Mouse (Mus musculus) MEL (cell line): Measurements from ENCODE around the gene Rfx4. TPM values are rescaled to one million over a fixed set of nuclear protein-coding genes. Genes with fewer than 3 reads are reported as not detected.

Source experiments
- DNase-seq: peaks from one replicate; pipeline ENCODE4 v3.0.0; 2011; ENCODE audit warnings: low read depth, low spot score
- H3K27ac ChIP-seq: 2 replicates; pipeline ENCODE4 v1.5.1; 2012; ENCODE audit warnings: low read depth, mild to moderate bottlenecking, control low read depth, low read length, moderate library complexity; ENCODE audit not compliant: control insufficient read depth
- H3K27me3 ChIP-seq, 2 experiments: fragments of 150-350 bp in 1 of 2; sonication (generic) in 1 of 2; 2 replicates each; pipeline ENCODE4 v1.6.1; 2012; ENCODE audit warnings: low read length in 2 of 2, mild to moderate bottlenecking in 2 of 2, improper control_type of control experiment in 1 of 2, moderate library complexity in 1 of 2; ENCODE audit not compliant: insufficient read depth in 2 of 2, control insufficient read depth in 1 of 2
- H3K36me3 ChIP-seq, 2 experiments: 2 replicates each; pipeline ENCODE4 v1.6.1; 2012 to 2014; ENCODE audit warnings: low read length in 2 of 2, improper control_type of control experiment in 1 of 2, inconsistent platforms in 1 of 2, mild to moderate bottlenecking in 1 of 2; ENCODE audit not compliant: insufficient read depth in 2 of 2, control insufficient read depth in 1 of 2
- H3K4me1 ChIP-seq, 2 experiments: fragments of 150-350 bp in 1 of 2; sonication (generic) in 1 of 2; 2 replicates each; pipeline ENCODE4 v1.6.1; 2012; ENCODE audit warnings: low read length in 2 of 2, improper control_type of control experiment in 1 of 2, mild to moderate bottlenecking in 1 of 2; ENCODE audit not compliant: insufficient read depth in 2 of 2, control insufficient read depth in 1 of 2
- H3K4me3 ChIP-seq, 2 experiments: fragments of 150-350 bp in 1 of 2; sonication (generic) in 1 of 2; 2 replicates each; pipeline ENCODE4 v1.5.1; 2012; ENCODE audit warnings: low read depth in 2 of 2, low read length in 2 of 2, mild to moderate bottlenecking in 2 of 2, moderate library complexity in 2 of 2, control low read depth in 1 of 2, improper control_type of control experiment in 1 of 2; ENCODE audit not compliant: control insufficient read depth in 1 of 2, insufficient read depth in 1 of 2
- H3K79me2 ChIP-seq: 2 replicates; pipeline ENCODE4 v1.6.1; 2012; ENCODE audit warnings: mild to moderate bottlenecking, low read length, moderate library complexity; ENCODE audit not compliant: control insufficient read depth, poor library complexity, insufficient read depth
- H3K9ac ChIP-seq: 2 replicates; pipeline ENCODE4 v1.6.1; 2012; ENCODE audit warnings: low read depth, mild to moderate bottlenecking, control low read depth, low read length, moderate library complexity; ENCODE audit not compliant: control insufficient read depth, poor library complexity, severe bottlenecking
- H3K9me3 ChIP-seq: fragments of 150-350 bp; sonication (generic); replicated peaks from 2 replicates; pipeline ENCODE4 v1.6.1; 2012; ENCODE audit warnings: mild to moderate bottlenecking, low read length, improper control_type of control experiment, moderate library complexity; ENCODE audit not compliant: insufficient read depth
- BHLHE40 ChIP-seq: IDR thresholded peaks from 2 replicates; pipeline ENCODE4 v1.6.1; 2012; ENCODE audit warnings: low read depth, mild to moderate bottlenecking, inconsistent platforms, low read length, improper control_type of control experiment, borderline replicate concordance
- CHD1 ChIP-seq: IDR thresholded peaks from 2 replicates; pipeline ENCODE4 v1.6.1; 2012; ENCODE audit warnings: low read depth, mild to moderate bottlenecking, inconsistent platforms, low read length, improper control_type of control experiment
- CTCF ChIP-seq, 3 experiments: IDR thresholded peaks in 2 of 3; conservative IDR thresholded peaks in 1 of 3; 2 replicates each; pipeline ENCODE4 v1.5.1; 2011 to 2012; ENCODE audit warnings: low read length in 3 of 3, low read depth in 2 of 3, mild to moderate bottlenecking in 2 of 3, improper control_type of control experiment in 1 of 3, inconsistent platforms in 1 of 3, mixed read lengths in 1 of 3, moderate library complexity in 1 of 3; ENCODE audit not compliant: control insufficient read depth in 1 of 3, insufficient read depth in 1 of 3, poor library complexity in 1 of 3, severe bottlenecking in 1 of 3
- EP300 ChIP-seq, 2 experiments: IDR thresholded peaks; 2 replicates each; pipeline ENCODE4 v1.6.1; 2011; ENCODE audit warnings: improper control_type of control experiment in 2 of 2, low read length in 2 of 2, low read depth in 1 of 2, mild to moderate bottlenecking in 1 of 2
- ETS1 ChIP-seq: IDR thresholded peaks from 2 replicates; pipeline ENCODE4 v1.6.1; 2012; ENCODE audit warnings: low read depth, mild to moderate bottlenecking, inconsistent platforms, low read length, improper control_type of control experiment, moderate library complexity
- GATA1 ChIP-seq: IDR thresholded peaks from 2 replicates; pipeline ENCODE4 v1.6.1; 2011; ENCODE audit warnings: low read depth, low read length, improper control_type of control experiment
- HCFC1 ChIP-seq: IDR thresholded peaks from 2 replicates; pipeline ENCODE4 v1.6.1; 2012; ENCODE audit warnings: low read depth, mild to moderate bottlenecking, inconsistent platforms, low read length, improper control_type of control experiment, moderate library complexity
- JUND ChIP-seq: IDR thresholded peaks from 2 replicates; pipeline ENCODE4 v1.6.1; 2011; ENCODE audit warnings: low read depth, mild to moderate bottlenecking, improper control_type of control experiment, low read length
- KAT2A ChIP-seq: conservative IDR thresholded peaks from 2 replicates; pipeline ENCODE4 v1.6.1; 2012; ENCODE audit warnings: low read depth, low read length, improper control_type of control experiment, inconsistent platforms
- MAFK ChIP-seq: IDR thresholded peaks from 2 replicates; pipeline ENCODE4 v1.6.1; 2011; ENCODE audit warnings: low read depth, mild to moderate bottlenecking, low read length, improper control_type of control experiment, borderline replicate concordance
- MAX ChIP-seq: IDR thresholded peaks from 2 replicates; pipeline ENCODE4 v1.6.1; 2011; ENCODE audit warnings: low read length, improper control_type of control experiment
- MAZ ChIP-seq: IDR thresholded peaks from 2 replicates; pipeline ENCODE4 v1.6.1; 2012; ENCODE audit warnings: low read depth, mild to moderate bottlenecking, inconsistent platforms, low read length, improper control_type of control experiment
- MEF2A ChIP-seq: IDR thresholded peaks from 2 replicates; pipeline ENCODE4 v1.6.1; 2014; ENCODE audit warnings: low read depth, mild to moderate bottlenecking, inconsistent platforms, low read length, improper control_type of control experiment; ENCODE audit not compliant: poor library complexity, insufficient replicate concordance, severe bottlenecking; ENCODE audit errors: extremely low read depth
- MYC ChIP-seq: IDR thresholded peaks from 2 replicates; pipeline ENCODE4 v1.6.1; 2011; ENCODE audit warnings: low read depth, mild to moderate bottlenecking, low read length, improper control_type of control experiment, moderate library complexity
- POLR2A ChIP-seq, 2 experiments: IDR thresholded peaks; 2 replicates each; pipeline ENCODE4 v1.6.1; 2011 to 2012; ENCODE audit warnings: low read length in 2 of 2, mild to moderate bottlenecking in 2 of 2, control low read depth in 1 of 2, improper control_type of control experiment in 1 of 2, low read depth in 1 of 2, moderate library complexity in 1 of 2; ENCODE audit not compliant: control insufficient read depth in 1 of 2, insufficient read depth in 1 of 2, poor library complexity in 1 of 2
- RAD21 ChIP-seq: IDR thresholded peaks from 2 replicates; pipeline ENCODE4 v1.6.1; 2011; ENCODE audit warnings: mild to moderate bottlenecking, low read depth, low read length, improper control_type of control experiment
- RCOR1 ChIP-seq: IDR thresholded peaks from 2 replicates; pipeline ENCODE4 v1.6.1; 2012; ENCODE audit warnings: low read depth, mild to moderate bottlenecking, inconsistent platforms, low read length, improper control_type of control experiment
- SIN3A ChIP-seq: IDR thresholded peaks from 2 replicates; pipeline ENCODE4 v1.6.1; 2012; ENCODE audit warnings: low read length, improper control_type of control experiment, inconsistent platforms
- TBP ChIP-seq: IDR thresholded peaks from 2 replicates; pipeline ENCODE4 v1.8.0; 2011; ENCODE audit warnings: low read depth, low read length, improper control_type of control experiment
- TCF12 ChIP-seq: IDR thresholded peaks from 2 replicates; pipeline ENCODE4 v1.6.1; 2014; ENCODE audit warnings: low read depth, mild to moderate bottlenecking, inconsistent platforms, low read length, improper control_type of control experiment, moderate library complexity
- UBTF ChIP-seq: IDR thresholded peaks from 2 replicates; pipeline ENCODE4 v1.6.1; 2012; ENCODE audit warnings: low read depth, mild to moderate bottlenecking, inconsistent platforms, low read length, improper control_type of control experiment, moderate library complexity, borderline replicate concordance; ENCODE audit not compliant: insufficient read depth
- ZC3H11A ChIP-seq: IDR thresholded peaks from 2 replicates; pipeline ENCODE4 v1.6.1; 2012; ENCODE audit warnings: low read depth, mild to moderate bottlenecking, inconsistent platforms, low read length, improper control_type of control experiment
- ZKSCAN1 ChIP-seq: IDR thresholded peaks from 2 replicates; pipeline ENCODE4 v1.6.1; 2012; ENCODE audit warnings: low read depth, mild to moderate bottlenecking, inconsistent platforms, low read length, improper control_type of control experiment, moderate library complexity
- ZMIZ1 ChIP-seq: IDR thresholded peaks from 2 replicates; pipeline ENCODE4 v1.6.1; 2012; ENCODE audit warnings: low read depth, mild to moderate bottlenecking, inconsistent platforms, low read length, improper control_type of control experiment, moderate library complexity
- polyA plus RNA-seq, 2 experiments: library from polyadenylated mRNA; stranded (reverse) in 1 of 2; unstranded in 1 of 2; fragments of >175 nt in 1 of 2; fragments of >200 nt in 1 of 2; gene quantifications; 2 replicates each; pipeline versions ENCODE4 v1.2.1 to v1.2.4; 2012; ENCODE audit warnings: low replicate concordance in 2 of 2, low read depth in 1 of 2; ENCODE audit not compliant: insufficient read length in 2 of 2, insufficient read depth in 1 of 2, missing spikeins in 1 of 2
- total RNA-seq: library from RNA; depleted of rRNA; stranded (reverse); fragments of 300-350 nt; gene quantifications from 2 replicates; pipeline ENCODE4 v1.2.3, GENCODE M21; 2012

The Rfx4 gene
- total and polyA plus RNA-seq, 3 experiments: not detected

- TF ChIP-seq ETS1 (no peak), ZMIZ1 (no peak), CTCF (IDR thresholded peaks at IDR 0.05 in 2 of 3, conservative IDR thresholded peaks at IDR 0.05 in 1 of 3; ENCODE audit: control insufficient read depth in 1 of 3, insufficient read depth in 1 of 3, low read depth in 2 of 3, low read length in 3 of 3, poor library complexity in 1 of 3, severe bottlenecking in 1 of 3) (no peak), MYC (no peak)
Measured at GRCm38 (mm10) chr10:84936832-84937515, 181.1 kb downstream of the Rfx4 start (continued).

DNA sequence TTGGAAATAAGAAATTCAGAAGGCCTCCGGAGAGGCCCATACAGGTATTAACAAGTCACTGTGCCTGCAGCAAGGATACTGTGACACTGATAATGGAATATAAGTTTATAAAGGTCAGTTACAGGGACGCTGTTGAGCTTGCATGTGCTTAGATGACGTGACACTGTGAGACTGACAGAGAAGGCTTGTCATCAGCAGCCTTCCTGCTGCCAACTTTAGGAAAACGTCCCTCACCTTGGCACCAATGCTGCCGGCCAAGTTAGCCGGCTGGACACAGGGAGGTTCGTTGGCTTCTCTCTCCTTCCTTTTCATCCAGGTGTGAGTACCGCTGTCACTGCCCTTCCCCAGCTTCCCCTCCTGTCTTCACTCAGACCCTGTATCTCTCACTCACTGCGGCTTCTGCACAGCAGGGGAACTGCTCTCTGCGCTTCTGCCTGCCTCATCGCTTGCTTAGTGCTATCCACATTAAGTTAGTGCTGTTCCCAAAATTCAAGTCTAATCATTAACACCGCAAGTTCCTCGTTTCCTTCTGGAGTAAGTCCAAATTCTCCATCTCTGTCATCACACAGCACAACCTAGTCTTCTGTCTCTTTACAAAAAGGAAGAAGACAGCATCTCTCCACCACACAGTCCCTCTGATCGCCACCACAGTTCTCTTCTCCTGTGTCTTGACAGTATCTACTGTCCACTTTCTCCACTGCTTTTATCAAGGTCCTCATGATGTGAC is 182.4 kb downstream of the Rfx4 start:
- Histone ChIP-seq H3K79me2 (no peaks in the 10 kb centered on the region), H3K36me3 (peaks cover 0 to 6% of the 10 kb centered on the region in 2 experiments; a peak in 3 of 4 replicates), H3K9ac (no peak overlapping the region), H3K4me3 (no peak overlapping the region), H3K4me1 (peaks cover 7 to 9% of the 10 kb centered on the region in 2 experiments), H3K9me3 (no peaks in the 10 kb centered on the region), H3K27ac (no peak overlapping the region), H3K27me3 (no peaks in the 10 kb centered on the region)
- peak; percentile 54 for DNase-seq
- no peak for TF ChIP-seq MEF2A
- no peak for TF ChIP-seq BHLHE40
- TF ChIP-seq UBTF: no peak
- no peak for TF ChIP-seq ZMIZ1
- no peak for TF ChIP-seq HCFC1
- no peak for TF ChIP-seq MAFK
- TF ChIP-seq MAX: no peak

DNA sequence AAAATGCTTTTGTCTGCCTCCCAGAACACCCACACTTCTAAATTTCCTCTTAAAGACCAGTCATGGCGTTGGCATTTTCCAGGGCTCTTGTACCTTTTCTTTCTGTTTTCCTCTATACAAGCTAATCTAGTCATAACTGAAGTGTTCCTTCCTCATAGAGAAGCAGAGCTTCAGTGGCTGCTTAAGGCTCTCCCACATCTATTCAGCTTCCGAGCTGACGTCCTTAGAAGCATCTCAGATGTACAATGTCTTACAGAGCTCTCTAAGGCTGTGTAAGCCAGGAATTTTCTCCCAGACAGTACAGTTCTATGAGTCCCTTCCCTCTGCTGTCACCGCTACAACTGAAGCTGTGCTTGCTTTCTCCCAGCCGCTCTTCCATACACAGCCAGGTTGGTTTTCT is 183.0 kb downstream of the Rfx4 start:
- TF ChIP-seq TCF12: no peak
- TF ChIP-seq MAZ: no peak
- TF ChIP-seq RCOR1: no peak
- TF ChIP-seq KAT2A: no peak
- TF ChIP-seq GATA1: no peak
- no peak for TF ChIP-seq EP300 (IDR thresholded peaks at IDR 0.05; ENCODE audit: low read depth in 1 of 2, low read length in 2 of 2)
- no peak for TF ChIP-seq CHD1
- no peak for TF ChIP-seq SIN3A
- no peak for TF ChIP-seq TBP
- no peak for TF ChIP-seq MAFK
- no peak for TF ChIP-seq POLR2A (IDR thresholded peaks at IDR 0.05; ENCODE audit: control insufficient read depth in 1 of 2, insufficient read depth in 1 of 2, low read depth in 1 of 2, low read length in 2 of 2, poor library complexity in 1 of 2)
- no peak for TF ChIP-seq ETS1
- no peak for TF ChIP-seq CTCF (IDR thresholded peaks at IDR 0.05 in 2 of 3, conservative IDR thresholded peaks at IDR 0.05 in 1 of 3; ENCODE audit: control insufficient read depth in 1 of 3, insufficient read depth in 1 of 3, low read depth in 2 of 3, low read length in 3 of 3, poor library complexity in 1 of 3, severe bottlenecking in 1 of 3)
- TF ChIP-seq ZC3H11A: no peak
- TF ChIP-seq RAD21: no peak
- TF ChIP-seq MYC: no peak
- no peak for TF ChIP-seq JUND
- no peak for TF ChIP-seq ZKSCAN1
- no peak overlapping the region for H3K27ac ChIP-seq
- no peak overlapping the region for H3K9ac ChIP-seq
- no peaks in the 10 kb centered on the region for H3K79me2 ChIP-seq
- peaks cover 0 to 6% of the 10 kb centered on the region in 2 experiments; a peak in 3 of 4 replicates for H3K36me3 ChIP-seq
- no peak overlapping the region for H3K4me3 ChIP-seq
- H3K4me1 ChIP-seq: peaks cover 7 to 9% of the 10 kb centered on the region in 2 experiments
- no peaks in the 10 kb centered on the region for H3K9me3 ChIP-seq
- H3K27me3 ChIP-seq: no peaks in the 10 kb centered on the region
- DNase-seq: no peak
